Mouse (Mus musculus) gastrocnemius, postnatal 4 days (tissue): ENCODE data around the gene Usp40. TPM values are rescaled to one million over a fixed set of nuclear protein-coding genes. Genes with fewer than 3 reads are reported as not detected.
"Not testable (repeated sequence)": the region's sequence is repeated elsewhere in the genome, so short reads cannot be mapped to it uniquely, and the experiment has no call there.

Experiments used
- DNase-seq, 2 experiments: peaks; one replicate each; pipeline ENCODE4 v3.0.0; 2021 to 2022; ENCODE audit warnings: low spot score in 2 of 2, mixed read lengths in 2 of 2
- long read RNA-seq, 2 experiments: library from polyadenylated mRNA; stranded (forward); transcript quantifications; one replicate each; pipeline ENCODE4 v2.0.0; 2021
- total RNA-seq, 2 experiments: library from RNA; stranded (reverse); gene quantifications; 2 replicates each; pipeline ENCODE4 v1.2.3; 2021

The Usp40 gene
- total RNA-seq, result 10 to 100 TPM; 22.8 to 26.0 TPM
- long read RNA-seq, experiment 1, transcript Usp40-204 (32 exons, 3,977 nt), result major isoform, 9 of 15 reads
- long read RNA-seq, experiment 1, partial matches to known transcripts, result 2 of 15 reads
- long read RNA-seq, experiment 1, other reads (novel, unspliced or antisense), result 2 of 15 reads
- long read RNA-seq, experiment 2, transcript Usp40-204 (32 exons, 3,977 nt), result major isoform, 7 of 15 reads
- long read RNA-seq, experiment 2, partial matches to known transcripts, result 3 of 15 reads
- long read RNA-seq, experiment 2, other reads (novel, unspliced or antisense), result 4 of 15 reads

DNA sequence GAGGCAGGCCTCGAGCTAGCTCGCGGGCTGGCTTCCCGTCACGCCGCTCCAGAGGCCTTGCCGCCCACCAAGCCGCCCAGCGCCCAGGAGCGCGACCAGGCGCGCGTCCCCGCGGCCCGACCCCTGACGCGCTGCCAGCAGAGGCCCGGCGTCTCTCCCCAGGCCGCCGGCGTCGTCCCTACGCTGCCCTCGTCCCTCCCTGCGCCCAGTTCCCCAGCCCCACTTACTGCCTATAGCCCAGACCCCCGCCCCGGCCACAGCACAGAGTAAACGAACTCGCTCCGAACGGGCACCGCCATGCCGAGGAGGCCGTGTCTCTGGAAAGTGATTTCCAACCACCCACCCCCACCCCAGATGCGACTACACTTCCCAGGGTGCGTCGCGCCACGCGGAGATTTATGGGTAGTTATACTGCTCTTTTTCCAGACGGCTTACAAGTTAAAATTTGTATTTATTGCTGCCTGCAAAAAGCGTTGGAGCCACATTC lies at the start of gene Usp40:
Gene Usp40 (minus strand): TSS at position 341 of the 487 bp plus-strand sequence.
- peak; percentile 79 to 85 for DNase-seq

DNA sequence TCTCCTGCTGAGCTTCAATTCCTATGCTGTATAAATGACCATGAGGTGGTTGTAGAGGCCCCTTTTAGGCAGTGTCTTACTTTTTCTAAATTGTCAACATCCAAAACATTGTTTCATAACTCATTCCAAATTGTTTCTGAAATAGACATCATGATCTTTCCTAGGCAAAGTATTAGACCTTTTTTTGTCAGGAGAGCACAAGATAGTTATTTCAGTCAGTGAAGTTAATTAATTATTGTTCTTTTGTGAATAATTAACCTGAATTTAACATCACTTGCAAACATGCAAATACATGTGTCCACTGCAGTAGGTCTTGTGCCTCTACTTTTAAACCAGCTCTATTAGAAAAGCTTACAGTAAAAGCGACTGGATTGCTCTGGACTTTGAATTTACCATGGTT lies 46.7 kb upstream of the Usp40 start, which contains the start of gene Ugt1a10:
Gene Ugt1a10 (plus strand): TSS at position 301 of the 400 bp plus-strand sequence.
- DNase-seq, result no peak

DNA sequence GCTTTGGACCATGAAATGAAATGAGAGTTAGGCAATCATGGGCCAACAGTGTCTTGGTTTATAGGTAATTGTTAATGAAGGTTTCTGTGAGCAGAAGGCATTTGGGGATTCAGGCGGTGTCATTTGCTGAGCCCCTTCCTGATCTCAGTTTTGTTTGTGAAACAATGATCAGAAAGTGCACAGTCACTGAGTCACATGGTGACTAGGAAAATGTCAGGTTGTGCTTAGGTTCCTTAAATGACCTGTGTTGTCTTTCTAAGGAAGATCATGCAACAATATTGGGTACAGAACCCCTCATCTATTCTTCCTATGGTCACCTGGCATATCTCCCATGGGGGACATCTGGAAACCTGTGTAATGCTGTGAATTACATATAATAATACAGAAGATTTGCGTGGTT lies 39.1 kb upstream of the Usp40 start:
- DNase-seq, result not testable (repeated sequence)

DNA sequence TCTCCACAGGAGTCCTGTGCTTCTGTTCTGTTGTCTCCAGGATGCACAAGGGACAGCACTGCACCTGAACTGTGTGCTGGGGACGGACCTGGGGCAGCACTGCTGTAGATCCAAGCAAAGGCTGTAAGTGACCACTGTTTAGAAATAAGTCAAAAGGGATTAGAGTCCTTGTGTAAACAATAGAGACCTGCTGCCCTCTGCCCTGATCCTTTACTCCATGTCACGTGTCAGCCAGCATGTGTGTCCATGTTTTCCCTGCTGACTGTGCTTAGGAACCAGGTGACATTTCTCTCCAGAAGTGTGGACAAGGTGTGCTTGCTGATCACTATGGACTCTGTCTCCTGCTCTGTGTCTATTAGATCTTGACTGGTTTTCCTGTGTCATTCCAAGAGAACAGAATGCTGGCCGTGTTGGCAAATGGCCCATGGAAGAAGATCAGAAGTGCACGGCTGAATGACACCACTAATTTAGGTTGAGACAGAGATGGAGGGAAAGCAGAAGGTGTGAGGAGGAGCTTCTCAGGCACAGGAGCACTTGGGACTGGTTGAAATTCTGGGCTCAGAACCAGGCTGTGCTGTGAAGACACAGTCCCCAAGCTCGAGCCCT lies 36.6 kb upstream of the Usp40 start:
- DNase-seq, result not testable (repeated sequence)

DNA sequence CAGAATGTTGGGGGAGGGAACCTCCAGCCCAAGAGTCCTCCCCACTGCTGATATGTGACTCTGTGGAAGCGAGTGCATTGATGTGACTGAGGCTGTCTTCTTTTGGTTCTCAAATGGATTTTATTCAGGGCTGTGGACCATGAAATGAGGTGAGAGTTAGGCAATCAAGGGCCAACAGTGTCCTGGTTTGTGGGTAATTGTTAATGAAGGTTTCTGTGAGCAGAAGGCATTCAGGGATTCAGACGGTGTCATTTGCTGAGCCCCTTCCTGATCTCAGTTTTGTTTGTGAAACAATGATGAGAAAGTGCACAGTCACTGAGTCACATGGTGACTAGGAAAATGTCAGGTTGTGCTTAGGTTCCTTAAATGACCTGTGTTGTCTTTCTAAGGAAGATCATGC lies 34.7 kb upstream of the Usp40 start:
- not testable (repeated sequence) for DNase-seq

DNA sequence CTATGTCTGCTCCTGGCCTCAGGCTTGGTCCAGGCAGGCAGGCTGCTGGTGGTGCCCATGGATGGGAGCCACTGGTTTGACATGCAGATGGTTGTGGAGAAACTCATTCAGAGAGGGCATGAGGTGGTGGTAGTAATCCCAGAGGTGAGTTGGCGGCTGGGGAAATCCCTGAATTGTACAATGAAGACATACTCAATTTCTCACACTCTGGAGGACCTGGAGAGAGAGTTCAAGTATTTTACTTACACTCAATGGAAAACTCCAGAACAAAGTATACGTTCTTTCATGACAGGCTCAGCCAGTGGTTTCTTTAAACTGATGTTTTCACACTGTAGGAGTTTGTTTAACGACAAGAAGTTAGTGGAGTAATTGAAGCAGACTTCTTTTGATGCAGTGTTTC lies 16.9 kb upstream of the Usp40 start:
- DNase-seq, result not testable (repeated sequence)

DNA sequence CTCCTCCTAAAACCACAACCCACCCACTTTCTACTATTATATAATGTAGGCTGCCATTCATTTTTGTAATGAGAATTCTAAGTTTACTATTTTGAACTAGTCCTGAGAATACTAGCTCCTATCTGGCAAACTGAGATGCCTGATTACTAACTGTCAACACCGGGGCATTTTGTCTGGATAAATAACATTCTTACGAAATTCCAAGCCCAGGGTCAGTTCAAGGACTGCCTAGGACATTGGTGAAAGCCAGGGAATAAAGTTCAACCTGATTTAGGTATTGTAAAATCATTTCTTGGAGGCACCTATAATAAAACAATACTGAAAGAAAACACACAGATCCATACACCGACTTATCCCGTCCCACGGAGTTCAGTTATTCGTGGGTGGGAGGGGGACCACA lies 7.0 kb upstream of the Usp40 start:
- no peak for DNase-seq

DNA sequence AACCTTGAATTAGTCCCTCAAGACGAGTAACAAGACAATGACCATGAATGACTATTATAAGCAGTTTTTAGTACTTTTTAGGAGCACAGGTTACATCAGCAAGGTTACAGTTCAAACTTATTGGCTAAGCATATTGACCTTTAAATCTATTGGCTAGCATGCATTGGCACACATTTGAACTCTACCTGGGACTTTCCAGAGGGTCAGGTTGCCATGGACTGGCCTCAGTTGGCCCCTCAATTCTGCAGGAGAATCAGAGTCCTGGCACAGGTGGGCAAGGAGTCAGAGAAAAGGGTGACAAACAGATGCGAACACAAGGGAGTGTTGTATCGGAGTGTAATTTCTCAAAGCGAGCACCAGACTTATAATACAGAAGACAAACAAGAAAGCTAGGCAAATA lies 6.3 kb upstream of the Usp40 start:
- DNase-seq, result no peak

DNA sequence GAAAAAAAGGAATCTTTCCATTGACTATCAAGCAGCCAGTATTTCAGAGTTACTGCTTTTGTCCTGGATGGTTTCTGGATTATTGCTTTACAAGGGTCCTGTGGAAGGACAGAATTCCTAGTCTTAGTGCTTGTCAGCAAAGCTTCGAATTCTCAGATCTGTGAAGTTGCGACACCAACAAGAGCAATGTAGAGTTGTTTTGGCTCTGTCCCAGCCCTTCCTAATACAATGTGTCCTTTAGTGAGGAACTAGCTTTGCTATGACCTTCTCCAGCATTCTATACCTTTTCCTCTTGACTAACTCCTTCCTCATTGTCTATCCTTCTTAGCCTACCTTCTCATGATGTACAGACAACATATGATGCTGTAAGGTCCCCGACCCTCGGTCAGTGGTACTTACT lies 5.8 kb upstream of the Usp40 start:
- DNase-seq, result no peak

DNA sequence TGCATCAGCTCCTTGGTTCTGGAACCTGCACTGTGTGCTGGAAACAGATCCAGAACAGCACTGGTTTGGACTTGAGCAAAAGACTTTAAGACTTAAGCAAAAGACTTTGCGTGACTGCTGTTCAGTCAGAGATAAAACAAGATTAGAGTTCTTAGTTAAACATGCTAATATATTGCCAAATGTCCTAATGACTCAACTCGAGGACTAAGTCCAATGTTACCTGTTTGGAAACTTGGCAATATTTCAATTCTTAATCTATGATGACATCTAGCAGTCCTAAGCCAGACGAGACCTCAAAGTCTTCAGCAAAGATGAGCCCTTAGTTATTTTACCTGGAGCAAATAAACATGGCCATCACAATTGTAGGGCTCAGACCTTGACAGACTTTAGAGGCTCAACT lies 5.4 kb upstream of the Usp40 start:
- DNase-seq, result no peak

DNA sequence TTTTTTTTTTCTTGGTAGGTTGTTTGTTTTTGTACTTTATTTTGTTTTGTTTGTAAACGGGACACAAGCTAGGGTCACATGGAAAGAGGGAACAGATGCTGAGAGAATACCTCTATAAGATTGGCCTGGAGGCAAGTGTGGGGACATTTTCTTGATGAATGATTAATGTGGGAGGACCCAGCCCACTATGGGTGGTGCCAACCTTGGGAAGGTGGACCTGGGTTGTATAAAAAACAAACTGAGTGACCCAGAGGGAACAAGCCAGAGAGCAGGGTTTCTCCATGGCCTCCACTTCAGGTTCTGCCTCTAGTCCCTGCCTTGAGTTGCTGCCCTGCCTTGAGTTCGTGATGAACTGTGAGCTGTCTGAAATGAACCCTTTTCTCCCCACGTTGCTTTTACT lies 1.2 kb upstream of the Usp40 start:
- DNase-seq, result no peak

DNA sequence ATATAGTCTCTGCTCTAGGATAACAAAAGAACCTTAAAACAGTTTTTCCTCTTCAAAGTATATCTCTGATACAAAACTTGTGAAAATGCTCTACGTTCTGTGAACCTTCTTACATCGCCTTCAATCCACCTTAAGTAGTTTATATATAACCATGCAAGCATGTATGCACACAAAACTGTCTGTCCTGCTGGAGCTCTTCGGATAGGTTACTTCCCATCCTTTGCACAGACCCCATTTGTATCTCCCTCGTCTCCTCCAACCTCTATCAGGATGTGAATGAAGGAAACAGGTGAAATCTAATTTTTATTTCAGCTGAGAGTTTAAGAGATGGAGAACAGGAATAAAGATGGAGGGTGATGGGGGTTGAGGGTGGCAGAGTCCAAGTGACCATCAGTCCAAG lies 384 bp upstream of the Usp40 start:
- DNase-seq, result no peak

DNA sequence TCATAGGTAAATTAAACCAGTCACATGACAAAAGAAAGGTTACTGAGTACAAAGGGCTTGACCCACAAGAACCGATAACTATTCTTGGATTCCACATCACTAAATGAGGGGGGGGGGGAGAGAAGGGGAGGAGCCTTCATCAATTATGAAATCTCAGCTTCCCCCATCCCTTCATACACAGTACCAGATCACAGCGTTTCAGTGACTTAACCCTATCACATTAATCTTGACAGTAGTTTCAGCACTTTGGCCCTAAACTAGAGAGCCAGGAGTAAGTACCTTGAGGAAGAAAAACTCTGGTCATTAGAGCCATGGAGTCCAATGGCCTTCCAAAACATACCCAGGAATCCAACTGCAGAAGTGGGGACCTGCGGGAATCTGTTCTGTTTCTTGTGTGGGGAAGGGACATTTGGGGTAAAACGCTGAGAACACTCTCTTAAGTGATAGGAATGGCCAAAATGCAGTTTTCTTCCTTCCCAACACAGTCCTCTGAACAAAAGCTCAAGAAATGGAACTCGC lies 600 bp downstream of the Usp40 start:
- DNase-seq, result no peak

DNA sequence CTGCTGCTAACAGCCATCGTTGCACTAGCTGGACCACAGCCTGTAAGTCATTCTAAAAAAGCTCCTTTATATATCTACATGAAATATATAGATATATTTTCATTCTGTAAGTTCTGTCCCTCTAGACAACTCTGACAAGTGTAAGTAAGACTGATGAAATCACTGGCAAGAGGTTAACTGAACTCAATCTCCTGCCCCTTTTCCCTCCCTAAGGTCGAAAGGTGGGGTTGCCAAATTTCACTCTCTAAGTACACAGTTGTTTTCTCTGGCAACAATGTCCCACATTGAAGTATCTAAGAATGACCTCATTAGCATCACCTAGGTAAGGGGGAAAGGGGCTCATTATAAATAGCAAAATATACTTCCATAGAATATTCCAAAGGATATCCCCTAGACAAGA lies 15.6 kb downstream of the Usp40 start:
- no peak for DNase-seq

DNA sequence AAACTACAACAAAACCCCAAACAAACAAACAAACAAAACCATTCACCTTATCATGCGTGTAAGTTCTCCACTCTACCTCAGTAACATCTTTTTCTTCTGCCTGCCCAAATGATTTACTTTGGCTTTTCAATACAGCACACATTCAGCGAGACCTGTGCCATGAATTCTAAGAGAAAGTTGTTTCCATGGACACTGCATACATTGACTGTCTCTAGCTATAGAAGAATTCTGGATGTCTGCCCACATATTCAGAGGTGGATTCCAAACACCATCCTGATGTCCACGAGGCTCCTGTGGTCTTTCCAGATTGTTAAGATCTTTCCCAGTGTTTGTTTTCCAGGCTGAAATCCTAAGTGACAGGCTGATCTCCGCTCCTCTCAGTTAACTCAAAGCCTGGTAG lies 26.1 kb downstream of the Usp40 start:
- no peak for DNase-seq

DNA sequence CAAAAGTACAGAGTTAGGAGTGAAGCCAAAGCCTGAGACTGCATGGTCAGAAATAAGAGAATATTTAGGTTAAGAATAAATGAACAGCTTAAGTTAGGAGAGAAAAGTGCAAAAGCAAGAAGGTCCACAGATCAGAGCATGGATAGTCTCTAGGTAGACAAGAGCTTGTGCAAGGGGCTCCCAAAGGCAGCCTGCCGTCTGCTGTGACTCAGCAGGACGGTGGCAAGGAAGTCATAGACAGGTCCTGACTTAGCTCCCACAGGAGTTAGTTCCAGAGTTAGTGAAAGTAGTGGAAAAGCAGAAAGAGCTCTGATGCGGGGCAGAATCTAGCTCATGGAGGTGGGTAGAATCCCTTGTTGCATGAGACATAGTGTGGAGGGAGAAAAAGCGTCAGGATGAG lies 38.0 kb downstream of the Usp40 start:
- DNase-seq, result no peak

DNA sequence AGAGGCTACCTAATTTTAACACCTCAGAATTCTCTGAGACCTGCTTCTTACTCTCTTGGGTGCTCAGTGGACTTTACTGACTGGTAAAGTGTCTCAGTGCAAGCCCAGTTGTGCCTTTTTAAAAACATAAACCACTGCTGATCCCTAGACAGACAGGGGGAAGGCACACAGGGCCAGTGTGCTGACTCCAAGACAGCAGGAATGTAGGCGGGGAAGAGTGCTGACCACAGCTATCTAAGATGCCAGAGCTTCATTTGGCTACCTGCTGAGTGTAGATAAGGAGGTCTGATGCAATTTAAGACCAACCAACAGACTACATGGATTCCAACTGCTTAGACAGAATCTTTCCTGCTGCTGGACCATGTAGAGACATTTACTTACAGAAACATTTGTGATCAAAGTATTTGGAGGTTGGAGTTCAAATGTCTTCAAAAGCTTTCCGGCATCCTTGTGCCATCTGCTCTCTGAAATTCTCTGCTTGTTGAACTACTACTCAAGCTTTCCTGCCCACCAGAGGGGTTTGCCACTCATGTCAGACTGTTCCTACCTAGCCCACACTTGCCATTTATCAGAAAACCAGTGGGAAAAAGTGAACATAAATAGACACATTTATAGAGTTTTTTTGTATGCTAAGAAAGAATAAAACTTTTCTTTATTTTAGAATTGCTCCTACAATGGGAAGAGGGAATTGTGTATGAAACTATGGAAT lies 46.7 kb downstream of the Usp40 start:
- DNase-seq, result no peak

DNA sequence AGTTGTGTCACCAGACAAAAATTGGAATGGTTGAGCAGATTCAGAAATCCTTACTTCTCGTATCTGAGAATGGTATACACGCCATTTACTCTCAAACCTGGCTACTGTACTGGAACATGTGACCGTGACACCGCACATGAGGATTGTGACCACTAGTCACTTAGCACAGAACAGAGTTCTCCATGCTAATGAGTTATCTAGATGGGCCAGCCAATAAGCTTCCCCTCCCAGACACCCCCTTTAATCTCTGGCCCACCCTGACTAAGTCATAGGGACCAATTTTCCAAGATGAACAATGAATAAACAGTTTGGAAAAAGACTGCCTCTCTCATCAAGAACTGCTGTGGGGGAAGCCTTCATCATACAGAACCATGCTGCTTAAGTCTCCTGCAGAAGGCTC lies 47.6 kb downstream of the Usp40 start:
- no peak for DNase-seq

DNA sequence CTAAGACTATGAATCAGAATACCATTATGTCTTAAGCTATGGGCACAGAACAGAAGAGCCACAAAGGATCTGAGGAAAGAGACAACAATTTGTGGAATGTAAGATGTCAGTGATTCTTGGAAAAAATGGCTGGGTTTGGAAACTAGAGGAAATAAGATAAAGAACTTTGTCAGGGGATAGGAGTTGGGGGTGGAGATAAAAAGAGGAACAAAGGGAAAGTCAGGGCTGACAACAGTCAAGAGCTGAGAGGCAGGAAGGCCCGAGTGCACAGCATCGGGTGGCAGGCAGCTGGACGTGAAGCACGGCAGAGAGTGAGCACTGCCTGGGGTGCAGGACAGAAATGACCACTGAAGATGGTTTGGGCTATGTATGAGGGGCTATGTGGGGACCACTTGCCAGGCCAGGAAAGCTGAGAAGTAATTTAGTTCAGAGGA lies 48.3 kb downstream of the Usp40 start:
- DNase-seq, result no peak

DNA sequence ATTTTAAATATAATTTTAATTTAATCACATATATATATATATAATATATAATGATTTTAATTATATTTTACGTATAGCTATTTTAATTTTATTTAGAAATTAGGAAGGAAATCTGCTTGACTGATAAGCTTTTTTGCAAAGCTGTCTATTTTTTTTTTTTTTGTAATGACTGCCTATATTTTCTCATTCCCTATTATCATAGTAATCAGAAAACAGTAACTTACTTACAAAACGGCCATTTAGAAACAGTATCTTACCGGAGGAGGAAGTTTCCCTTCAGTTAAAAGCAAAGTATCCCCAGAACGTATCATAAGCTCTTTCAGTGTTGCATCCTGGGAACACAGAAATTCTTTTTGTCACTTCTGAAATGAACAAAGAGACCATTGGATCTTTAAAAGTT lies 48.8 kb downstream of the Usp40 start:
- DNase-seq, result no peak

DNA sequence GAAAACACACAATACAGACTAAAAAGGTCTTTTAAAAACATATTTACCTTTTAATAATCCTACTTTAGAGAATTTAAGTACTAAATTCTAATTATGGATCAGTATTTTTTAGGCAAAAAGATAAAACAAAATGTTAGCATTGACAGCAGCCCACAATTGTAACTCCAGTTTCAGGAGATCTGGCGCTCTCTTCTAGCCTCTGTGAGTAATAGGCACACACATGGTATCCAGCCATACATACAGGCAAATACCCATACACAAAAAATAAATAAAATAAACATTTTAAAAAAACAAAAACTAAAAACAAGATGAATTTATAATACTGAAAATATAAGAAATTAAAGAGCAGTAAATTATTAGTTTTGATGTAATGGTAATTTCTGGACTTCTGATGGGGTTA lies 49.4 kb downstream of the Usp40 start:
- no peak for DNase-seq

DNA sequence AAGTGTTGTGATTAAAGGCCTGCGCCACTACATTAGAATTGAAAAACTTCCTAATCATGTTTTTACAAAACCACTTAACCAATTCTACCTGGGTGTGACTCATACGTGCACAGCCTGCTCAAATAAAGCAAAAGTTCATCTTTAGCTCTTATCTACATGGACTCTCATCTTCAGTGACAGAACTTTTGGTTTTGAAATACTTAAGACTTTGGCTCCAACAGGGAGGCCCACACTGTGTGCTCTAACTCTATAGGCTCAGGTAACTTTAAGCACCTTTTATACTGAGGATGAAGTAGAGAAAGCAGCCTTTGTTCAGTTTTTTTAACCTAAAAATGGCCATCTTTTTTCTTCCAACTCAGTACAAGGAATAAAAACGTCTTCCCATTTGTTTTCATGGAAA lies 55.3 kb downstream of the Usp40 start:
- DNase-seq, result no peak
